Mouse (Mus musculus) embryonic facial prominence, embryonic 13.5 days (tissue): ENCODE measurements at regions not wholly inside any gene's neighbourhood (a gene's known extent, or its start where the extent isn't known, plus 50 kb on each side); places are given as distances from the start of the nearest gene placed in this dataset.

ENCODE experiments used
- ATAC-seq: fragments of 200-750 bp; cut with Nextera tagmentation; 2 replicates; pipeline ENCODE4 v1.8.0; 2017; ENCODE audit warnings: low read depth; ENCODE audit not compliant: insufficient number of reproducible peaks, insufficient read depth, low FRiP score, low TSS enrichment
- H3K27ac ChIP-seq: fragments of 300-500 bp; sonication (generic); 2 replicates; pipeline ENCODE4 v1.5.1; 2015; ENCODE audit warnings: moderate library complexity, mild to moderate bottlenecking, inconsistent platforms
- H3K27me3 ChIP-seq: fragments of 300-500 bp; sonication (generic); 2 replicates; pipeline ENCODE4 v1.6.1; 2015; ENCODE audit warnings: mild to moderate bottlenecking, inconsistent platforms
- H3K36me3 ChIP-seq: fragments of 300-500 bp; sonication (generic); 2 replicates; pipeline ENCODE4 v1.6.1; 2015; ENCODE audit warnings: mild to moderate bottlenecking, inconsistent platforms
- H3K4me1 ChIP-seq: fragments of 300-500 bp; sonication (generic); 2 replicates; pipeline ENCODE4 v1.6.1; 2015; ENCODE audit warnings: inconsistent platforms
- H3K4me2 ChIP-seq: fragments of 300-500 bp; sonication (generic); 2 replicates; pipeline ENCODE4 v1.6.1; 2015; ENCODE audit warnings: moderate library complexity, mild to moderate bottlenecking, inconsistent platforms
- H3K4me3 ChIP-seq: fragments of 300-500 bp; sonication (generic); 2 replicates; pipeline ENCODE4 v1.5.1; 2015; ENCODE audit warnings: mild to moderate bottlenecking, inconsistent platforms
- H3K9ac ChIP-seq: fragments of 300-500 bp; sonication (generic); 2 replicates; pipeline ENCODE4 v1.6.1; 2015; ENCODE audit warnings: mild to moderate bottlenecking, inconsistent platforms
- H3K9me3 ChIP-seq: fragments of 300-500 bp; sonication (generic); 2 replicates; pipeline ENCODE4 v1.6.1; 2016; ENCODE audit warnings: inconsistent platforms
- WGBS: fragments of 180-500 bp; shearing (Covaris S2); methylation state at CpG from one replicate; pipeline ENCODE4 v1.1.7; 2015; ENCODE audit warnings: mixed read lengths; 5-methylcytosine and 5-hydroxymethylcytosine counted together

- Histone ChIP-seq H3K27me3 (no peaks in the 10 kb centered on the region), H3K9ac (no peak overlapping the region)
- WGBS = 78% methylated on average over 12 of the region's 12 CpGs
Measured at GRCm38 (mm10) chr4:4556126-4556525, 237.0 kb downstream of the Impad1 start.

GRCm38 (mm10) chr4:4550301-4550700 is 242.9 kb downstream of the Impad1 start:
- no peak overlapping the region for H3K9ac ChIP-seq
- no peaks in the 10 kb centered on the region for H3K9me3 ChIP-seq
- H3K27me3 ChIP-seq = no peaks in the 10 kb centered on the region
- no peak overlapping the region for H3K4me2 ChIP-seq
- H3K4me3 ChIP-seq = no peak overlapping the region
- no peaks in the 10 kb centered on the region for H3K4me1 ChIP-seq
- no peak for ATAC-seq
- H3K27ac ChIP-seq = no peak overlapping the region
- no peaks in the 10 kb centered on the region for H3K36me3 ChIP-seq
- WGBS = 84% methylated on average over 5 of the region's 5 CpGs

More at GRCm38 (mm10) chr4:4556126-4556525, 237.0 kb downstream of the Impad1 start:
- Histone ChIP-seq H3K4me3 (no peak overlapping the region), H3K36me3 (no peaks in the 10 kb centered on the region), H3K9me3 (no peaks in the 10 kb centered on the region), H3K4me2 (no peak overlapping the region), H3K27ac (no peak overlapping the region), H3K4me1 (no peaks in the 10 kb centered on the region)
- ATAC-seq = no peak

- ATAC-seq = no peak
- no peak overlapping the region for H3K27ac ChIP-seq
- H3K9ac ChIP-seq = no peak overlapping the region
- H3K4me2 ChIP-seq = no peak overlapping the region
- H3K27me3 ChIP-seq = no peaks in the 10 kb centered on the region
- no peaks in the 10 kb centered on the region for H3K9me3 ChIP-seq
- 78% methylated on average over 4 of the region's 4 CpGs for WGBS
- no peak overlapping the region for H3K4me3 ChIP-seq
- no peaks in the 10 kb centered on the region for H3K36me3 ChIP-seq
- no peaks in the 10 kb centered on the region for H3K4me1 ChIP-seq
Measured at GRCm38 (mm10) chr4:4549893-4550292, 243.3 kb downstream of the Impad1 start.

GRCm38 (mm10) chr4:4537172-4537753 is 255.9 kb downstream of the Impad1 start:
- Histone ChIP-seq H3K4me1 (no peaks in the 10 kb centered on the region), H3K36me3 (no peaks in the 10 kb centered on the region), H3K9ac (no peak overlapping the region), H3K27me3 (no peaks in the 10 kb centered on the region), H3K4me3 (no peak overlapping the region), H3K4me2 (no peak overlapping the region), H3K27ac (no peak overlapping the region), H3K9me3 (no peaks in the 10 kb centered on the region)
- no peak for ATAC-seq
- 78% methylated on average over 2 of the region's 2 CpGs for WGBS

- 69% methylated on average over 4 of the region's 4 CpGs for WGBS
- no peaks in the 10 kb centered on the region for H3K9me3 ChIP-seq
- H3K4me3 ChIP-seq = no peak overlapping the region
- H3K36me3 ChIP-seq = no peaks in the 10 kb centered on the region
- no peaks in the 10 kb centered on the region for H3K27me3 ChIP-seq
- no peaks in the 10 kb centered on the region for H3K4me1 ChIP-seq
- no peak overlapping the region for H3K27ac ChIP-seq
- H3K4me2 ChIP-seq = no peak overlapping the region
- H3K9ac ChIP-seq = no peak overlapping the region
- no peak for ATAC-seq
Measured at GRCm38 (mm10) chr4:4532196-4532595, 261.0 kb downstream of the Impad1 start.

GRCm38 (mm10) chr4:4528311-4528710 is 264.8 kb downstream of the Impad1 start:
- Histone ChIP-seq H3K27ac (no peak overlapping the region), H3K36me3 (no peaks in the 10 kb centered on the region), H3K4me1 (no peaks in the 10 kb centered on the region), H3K9me3 (no peaks in the 10 kb centered on the region), H3K4me3 (no peak overlapping the region), H3K27me3 (no peaks in the 10 kb centered on the region), H3K4me2 (no peak overlapping the region), H3K9ac (no peak overlapping the region)
- WGBS = 88% methylated on average over 12 of the region's 12 CpGs
- no peak for ATAC-seq

GRCm38 (mm10) chr4:4521757-4522156 is 271.4 kb downstream of the Impad1 start:
- ATAC-seq = no peak
- WGBS = 72% methylated on average over 2 of the region's 2 CpGs

GRCm38 (mm10) chr4:4518741-4519140 is 274.4 kb downstream of the Impad1 start:
- no peak overlapping the region for H3K4me3 ChIP-seq
- H3K27me3 ChIP-seq = no peaks in the 10 kb centered on the region
- ATAC-seq = no peak
- H3K36me3 ChIP-seq = no peaks in the 10 kb centered on the region
- H3K27ac ChIP-seq = no peak overlapping the region
- no peak overlapping the region for H3K9ac ChIP-seq
- H3K9me3 ChIP-seq = no peaks in the 10 kb centered on the region
- no peak overlapping the region for H3K4me2 ChIP-seq
- no peaks in the 10 kb centered on the region for H3K4me1 ChIP-seq
- 79% methylated on average over 2 of the region's 2 CpGs for WGBS

More at GRCm38 (mm10) chr4:4521757-4522156, 271.4 kb downstream of the Impad1 start:
- Histone ChIP-seq H3K27me3 (no peaks in the 10 kb centered on the region), H3K4me2 (no peak overlapping the region), H3K36me3 (no peaks in the 10 kb centered on the region), H3K27ac (no peak overlapping the region), H3K4me3 (no peak overlapping the region), H3K4me1 (no peaks in the 10 kb centered on the region), H3K9me3 (no peaks in the 10 kb centered on the region), H3K9ac (no peak overlapping the region)

- no peaks in the 10 kb centered on the region for H3K36me3 ChIP-seq
- no peak overlapping the region for H3K9ac ChIP-seq
- H3K9me3 ChIP-seq = no peaks in the 10 kb centered on the region
- no peaks in the 10 kb centered on the region for H3K27me3 ChIP-seq
- no peak overlapping the region for H3K4me3 ChIP-seq
- H3K27ac ChIP-seq = no peak overlapping the region; the same call in 1 of the 2 replicates
- H3K4me2 ChIP-seq = no peak overlapping the region
- no peak for ATAC-seq
- peaks cover 4% of the 10 kb centered on the region; the same call in 1 of the 2 replicates for H3K4me1 ChIP-seq
Measured at GRCm38 (mm10) chr4:4513351-4513750, 279.8 kb downstream of the Impad1 start.

GRCm38 (mm10) chr4:4510180-4510920 is 282.8 kb downstream of the Impad1 start:
- ATAC-seq = no peak
- no peak overlapping the region for H3K4me2 ChIP-seq
- no peak overlapping the region for H3K9ac ChIP-seq
- 0 out of 2 replicates have a peak overlapping the region, but pooled peaks have one; percentile 11 for H3K27ac ChIP-seq
- no peaks in the 10 kb centered on the region for H3K9me3 ChIP-seq
- no peaks in the 10 kb centered on the region for H3K27me3 ChIP-seq
- no peaks in the 10 kb centered on the region for H3K36me3 ChIP-seq
- peaks cover 4% of the 10 kb centered on the region; the same call in 1 of the 2 replicates for H3K4me1 ChIP-seq
- 81% methylated on average over 2 of the region's 2 CpGs for WGBS
- H3K4me3 ChIP-seq = no peak overlapping the region

- no peak overlapping the region for H3K9ac ChIP-seq
- no peaks in the 10 kb centered on the region for H3K9me3 ChIP-seq
- no peaks in the 10 kb centered on the region for H3K36me3 ChIP-seq
- H3K27me3 ChIP-seq = no peaks in the 10 kb centered on the region
- WGBS = 74% methylated on average over 3 of the region's 3 CpGs
- peaks cover 4% of the 10 kb centered on the region; the same call in 1 of the 2 replicates for H3K4me1 ChIP-seq
- peak overlapping the region; percentile 79 for H3K27ac ChIP-seq
- no peak overlapping the region for H3K4me3 ChIP-seq
- no peak overlapping the region for H3K4me2 ChIP-seq
- peak; percentile 48; the same call in 1 of the 2 replicates for ATAC-seq
Measured at GRCm38 (mm10) chr4:4509296-4509695, 283.9 kb downstream of the Impad1 start.

- 74% methylated on average over 1 of the region's 1 CpGs for WGBS
- Histone ChIP-seq H3K9ac (no peak overlapping the region), H3K4me3 (no peak overlapping the region), H3K27ac (no peak overlapping the region; the same call in 1 of the 2 replicates), H3K9me3 (no peaks in the 10 kb centered on the region), H3K27me3 (no peaks in the 10 kb centered on the region), H3K4me2 (no peak overlapping the region), H3K4me1 (no peaks in the 10 kb centered on the region), H3K36me3 (no peaks in the 10 kb centered on the region)
- no peak for ATAC-seq
Measured at GRCm38 (mm10) chr4:4497199-4497598, 296.0 kb downstream of the Impad1 start.
